Mouse (Mus musculus): ENCODE data around the gene Gm12355.

GRCm38 (mm10) chr11:98606763-98607162 is 18.7 kb downstream of the Gm12355 start:
- TF ChIP-seq CTCF (IDR thresholded peaks at IDR 0.05), result peak; percentile 88
- TF ChIP-seq POLR2A (IDR thresholded peaks at IDR 0.05; ENCODE audit: insufficient read depth, low read depth, low read length), result no peak
- TF ChIP-seq EP300 (IDR thresholded peaks at IDR 0.05; ENCODE audit: insufficient read depth, low read depth, low read length), result no peak
